Mouse (Mus musculus) heart, postnatal 10 days (tissue): ENCODE results near the gene Scgb1b30. TPM values are rescaled to one million over a fixed set of nuclear protein-coding genes. Genes with fewer than 3 reads are reported as not detected.
"Not testable (repeated sequence)": the region's sequence is repeated elsewhere in the genome, so short reads cannot be mapped to it uniquely, and the experiment has no call there.

Experiments
- DNase-seq, 2 experiments: peaks; one replicate each; pipeline ENCODE4 v3.0.0; 2021
- intact Hi-C: fragments of 180-260 bp; cut with DNase I; formaldehyde crosslinking; loops from one replicate; pipeline ENCODE4 v1.15.1; 2025
- total RNA-seq, 2 experiments: library from RNA; stranded (reverse); gene quantifications; 2 replicates each; pipeline ENCODE4 v1.2.3; 2021

The Scgb1b30 gene
- not detected for total RNA-seq

- DNase-seq: no peak
- intact Hi-C loops: no loop called here
These were observed at the start of gene Scgb1b30 for GRCm38 (mm10) chr7:34094911-34095481. Gene Scgb1b30, plus strand, starts transcription at chr7:34095431.

GRCm38 (mm10) chr7:34068132-34068531 lies 27.1 kb upstream of the Scgb1b30 start:
- intact Hi-C loops, DNase-seq: not testable (repeated sequence)

- no peak for DNase-seq
- intact Hi-C loops: no loop called here
These were observed 4.8 kb downstream of the Scgb1b30 start for GRCm38 (mm10) chr7:34100002-34100401.

- intact Hi-C loops: no loop called here
- no peak for DNase-seq
These were observed 6.0 kb downstream of the Scgb1b30 start for GRCm38 (mm10) chr7:34101276-34101675.

- DNase-seq: no peak
- intact Hi-C loops: no loop called here
These were observed 14.0 kb downstream of the Scgb1b30 start for GRCm38 (mm10) chr7:34109190-34109589.

GRCm38 (mm10) chr7:34116601-34117000 lies 21.4 kb downstream of the Scgb1b30 start:
- intact Hi-C loops: no loop called here
- no peak for DNase-seq

GRCm38 (mm10) chr7:34120636-34121035 lies 25.4 kb downstream of the Scgb1b30 start:
- not testable (repeated sequence) for DNase-seq
- intact Hi-C loops: loop anchor here (10.0 kb wide), 1 partner anchor 136 kb away; no protein-coding TSS in a partner anchor

GRCm38 (mm10) chr7:34122987-34123720 lies 27.9 kb downstream of the Scgb1b30 start:
- peak in 1 of 2 experiments; percentile 20 for DNase-seq
- intact Hi-C loops: loop anchor here (10.0 kb wide), 1 partner anchor 138 kb away; no protein-coding TSS in a partner anchor

- intact Hi-C loops: loop anchor here (10.0 kb wide), 1 partner anchor 141 kb away; no protein-coding TSS in a partner anchor
- DNase-seq: no peak
These were observed 30.1 kb downstream of the Scgb1b30 start for GRCm38 (mm10) chr7:34125346-34125745.

GRCm38 (mm10) chr7:34126291-34126690 lies 31.1 kb downstream of the Scgb1b30 start:
- intact Hi-C loops: loop anchor here (10.0 kb wide), 1 partner anchor 141 kb away; no protein-coding TSS in a partner anchor
- DNase-seq: no peak

GRCm38 (mm10) chr7:34131118-34131517 lies 35.9 kb downstream of the Scgb1b30 start:
- peak in 1 of 2 experiments; percentile 9 for DNase-seq
- intact Hi-C loops: no loop called here

GRCm38 (mm10) chr7:34131959-34132354 lies 36.7 kb downstream of the Scgb1b30 start:
- intact Hi-C loops: no loop called here
- no peak for DNase-seq

GRCm38 (mm10) chr7:34132355-34133079 lies 37.3 kb downstream of the Scgb1b30 start:
- peak in 1 of 2 experiments; percentile 50 for DNase-seq
- intact Hi-C loops: no loop called here

GRCm38 (mm10) chr7:34133117-34133762 lies 38.0 kb downstream of the Scgb1b30 start, which contains the start of gene Wtip:
Gene Wtip, minus strand, starts transcription at chr7:34133268.
- peak; percentile 86 to 88 for DNase-seq
- intact Hi-C loops: no loop called here

GRCm38 (mm10) chr7:34134336-34134735 lies 39.1 kb downstream of the Scgb1b30 start:
- DNase-seq: no peak
- intact Hi-C loops: no loop called here

- no peak for DNase-seq
- intact Hi-C loops: no loop called here
These were observed 44.3 kb downstream of the Scgb1b30 start for GRCm38 (mm10) chr7:34139493-34139892.

GRCm38 (mm10) chr7:34141123-34141522 lies 45.9 kb downstream of the Scgb1b30 start:
- DNase-seq: no peak
- intact Hi-C loops: no loop called here

- intact Hi-C loops: no loop called here
- DNase-seq: no peak
These were observed 52.0 kb downstream of the Scgb1b30 start for GRCm38 (mm10) chr7:34147193-34147592.
